Mouse (Mus musculus): ENCODE data around the gene Btrc. TPM values are rescaled to one million over a fixed set of nuclear protein-coding genes. Genes with fewer than 3 reads are reported as not detected.

Gene Btrc
- polyA plus RNA-seq (2015; fragmentation: Nextera tagmentation; extraction: Ambion mirVana) = 15.0 and 15.5 TPM in 2 replicates

- TF ChIP-seq EP300 (optimal IDR thresholded peaks at IDR 0.05) (no peak), CTCF (IDR thresholded peaks at IDR 0.05; ENCODE audit: low read depth) (no peak)
- Histone ChIP-seq H3K9me3 (ENCODE audit: control insufficient read depth, low read length) (no peaks in the 10 kb centered on the region), H3K4me3 (ENCODE audit: low read depth, low read length) (peak within 1 kb of the TSS; percentile 96), H3K36me3 (ENCODE audit: control insufficient read depth, insufficient read depth, low read length) (no peaks in the 10 kb centered on the region), H3K4me2 (replicated peaks; ENCODE audit: low read depth) (peak within 1 kb of the TSS; percentile 84), H3K4me1 (replicated peaks; ENCODE audit: control insufficient read depth, insufficient read depth) (peaks cover 3% of the 10 kb centered on the region; the same call in 1 of the 2 replicates), H3K27ac (replicated peaks) (peak within 1 kb of the TSS; percentile 83), H3K9ac (ENCODE audit: low read length) (peak within 1 kb of the TSS; percentile 82), H3K27me3 (ENCODE audit: control insufficient read depth, insufficient read depth, low read length) (no peaks in the 10 kb centered on the region)
- under 1% methylated on average over 42 of the region's 42 CpGs for WGBS
- ATAC-seq (ENCODE audit: low FRiP score, low TSS enrichment) = peak; percentile 100
- peak; percentile 100 for DNase-seq (ENCODE audit: low spot score)
Observed at GRCm38 (mm10) chr19:45363384-45363926, at the start of gene Btrc. Gene Btrc, plus strand, starts transcription at chr19:45363734.

GRCm38 (mm10) chr19:45317473-45317882 lies 46.1 kb upstream of the Btrc start:
- H3K9me3 ChIP-seq (ENCODE audit: control insufficient read depth, low read length) = no peaks in the 10 kb centered on the region
- TF ChIP-seq EP300 (optimal IDR thresholded peaks at IDR 0.05) (no peak), CTCF (IDR thresholded peaks at IDR 0.05; ENCODE audit: low read depth) (no peak)
- no peaks in the 10 kb centered on the region for H3K36me3 ChIP-seq (ENCODE audit: control insufficient read depth, insufficient read depth, low read length)
- H3K4me2 ChIP-seq (replicated peaks; ENCODE audit: low read depth) = 0 out of 2 replicates have a peak overlapping the region, but pooled peaks have one; percentile 11
- H3K4me1 ChIP-seq (replicated peaks; ENCODE audit: control insufficient read depth, insufficient read depth) = no peaks in the 10 kb centered on the region
- no peaks in the 10 kb centered on the region for H3K27me3 ChIP-seq (ENCODE audit: control insufficient read depth, insufficient read depth, low read length)
- peak overlapping the region; percentile 58; the same call in 1 of the 2 replicates for H3K27ac ChIP-seq (replicated peaks)
- H3K4me3 ChIP-seq (ENCODE audit: low read depth, low read length) = no peak overlapping the region
- peak; percentile 63 for ATAC-seq (ENCODE audit: low FRiP score, low TSS enrichment)
- DNase-seq (ENCODE audit: low spot score) = peak; percentile 55
- H3K9ac ChIP-seq (ENCODE audit: low read length) = no peak overlapping the region
- 13% methylated on average over 13 of the region's 13 CpGs for WGBS

GRCm38 (mm10) chr19:45321062-45321461 lies 42.5 kb upstream of the Btrc start:
- H3K9ac ChIP-seq (ENCODE audit: low read length) = no peak overlapping the region
- H3K4me2 ChIP-seq (replicated peaks; ENCODE audit: low read depth) = no peak overlapping the region
- ATAC-seq (ENCODE audit: low FRiP score, low TSS enrichment) (no peak), DNase-seq (ENCODE audit: low spot score) (no peak)
- H3K4me3 ChIP-seq (ENCODE audit: low read depth, low read length) = no peak overlapping the region
- no peak overlapping the region for H3K27ac ChIP-seq (replicated peaks)
- H3K27me3 ChIP-seq (ENCODE audit: control insufficient read depth, insufficient read depth, low read length) = no peaks in the 10 kb centered on the region
- no peaks in the 10 kb centered on the region for H3K9me3 ChIP-seq (ENCODE audit: control insufficient read depth, low read length)
- H3K4me1 ChIP-seq (replicated peaks; ENCODE audit: control insufficient read depth, insufficient read depth) = no peaks in the 10 kb centered on the region
- no peak for TF ChIP-seq CTCF (IDR thresholded peaks at IDR 0.05; ENCODE audit: low read depth)
- no peak for TF ChIP-seq EP300 (optimal IDR thresholded peaks at IDR 0.05)
- 61% methylated on average over 5 of the region's 5 CpGs for WGBS
- H3K36me3 ChIP-seq (ENCODE audit: control insufficient read depth, insufficient read depth, low read length) = no peaks in the 10 kb centered on the region

DNA sequence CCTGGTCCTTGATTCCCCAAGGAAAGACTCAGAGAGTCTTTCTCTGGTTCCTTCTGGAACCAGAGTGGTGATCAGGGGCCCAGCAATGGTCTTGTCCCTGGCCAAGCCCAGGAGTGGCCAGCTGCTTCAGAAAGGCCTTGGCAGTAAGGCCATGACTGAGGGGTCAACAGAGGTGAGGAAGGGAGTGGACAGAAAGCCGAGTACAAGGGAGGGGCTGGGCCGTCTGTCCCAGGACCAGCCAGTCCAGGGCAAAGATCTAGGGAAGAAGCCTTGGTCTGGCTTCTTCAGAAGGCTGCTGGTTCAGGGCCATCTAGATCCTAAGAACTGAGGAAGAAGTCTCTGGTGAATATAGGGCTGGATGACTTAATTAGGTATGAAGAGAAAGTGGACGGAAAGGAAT lies 34.5 kb upstream of the Btrc start:
- Histone ChIP-seq H3K36me3 (ENCODE audit: control insufficient read depth, insufficient read depth, low read length) (no peaks in the 10 kb centered on the region), H3K27me3 (ENCODE audit: control insufficient read depth, insufficient read depth, low read length) (no peaks in the 10 kb centered on the region), H3K27ac (replicated peaks) (no peak overlapping the region), H3K9me3 (ENCODE audit: control insufficient read depth, low read length) (no peaks in the 10 kb centered on the region), H3K9ac (ENCODE audit: low read length) (no peak overlapping the region), H3K4me3 (ENCODE audit: low read depth, low read length) (no peak overlapping the region), H3K4me2 (replicated peaks; ENCODE audit: low read depth) (no peak overlapping the region), H3K4me1 (replicated peaks; ENCODE audit: control insufficient read depth, insufficient read depth) (no peaks in the 10 kb centered on the region; the same call in 1 of the 2 replicates)
- DNase-seq (ENCODE audit: low spot score) (no peak), ATAC-seq (ENCODE audit: low FRiP score, low TSS enrichment) (no peak)
- 78% methylated on average over 3 of the region's 3 CpGs for WGBS
- TF ChIP-seq CTCF (IDR thresholded peaks at IDR 0.05; ENCODE audit: low read depth) = no peak
- TF ChIP-seq EP300 (optimal IDR thresholded peaks at IDR 0.05) = no peak

DNA sequence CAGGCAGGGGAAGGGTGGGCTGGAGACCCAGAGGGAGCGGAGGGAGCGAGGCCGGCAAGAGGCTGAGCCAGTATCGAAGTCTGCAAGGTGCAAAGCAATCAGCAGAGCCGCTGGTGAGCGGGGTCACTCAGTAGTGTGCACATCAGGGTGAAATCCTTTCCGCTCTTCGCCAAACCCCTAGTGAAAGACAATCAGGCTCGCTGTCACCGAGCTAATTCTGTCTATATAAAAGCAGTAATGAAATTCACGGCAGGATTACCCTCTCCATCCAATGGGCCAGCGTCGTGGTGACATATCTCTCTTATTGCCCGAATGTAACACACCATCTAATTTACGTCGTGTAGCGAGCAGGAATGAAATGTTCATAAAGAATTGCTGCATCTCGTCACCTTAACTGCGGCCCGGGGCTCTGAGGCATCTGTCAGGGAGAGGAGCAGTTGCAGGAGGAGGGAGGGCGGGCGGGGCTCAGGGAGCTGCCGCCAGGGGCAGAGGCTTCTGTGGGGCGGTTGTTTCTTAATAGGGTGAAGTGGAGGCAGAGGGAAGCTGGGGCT lies 33.7 kb upstream of the Btrc start:
- Histone ChIP-seq H3K9me3 (ENCODE audit: control insufficient read depth, low read length) (no peaks in the 10 kb centered on the region), H3K4me3 (ENCODE audit: low read depth, low read length) (no peak overlapping the region), H3K27ac (replicated peaks) (no peak overlapping the region), H3K27me3 (ENCODE audit: control insufficient read depth, insufficient read depth, low read length) (no peaks in the 10 kb centered on the region), H3K9ac (ENCODE audit: low read length) (no peak overlapping the region), H3K4me2 (replicated peaks; ENCODE audit: low read depth) (0 out of 2 replicates have a peak overlapping the region, but pooled peaks have one; percentile 6), H3K36me3 (ENCODE audit: control insufficient read depth, insufficient read depth, low read length) (no peaks in the 10 kb centered on the region), H3K4me1 (replicated peaks; ENCODE audit: control insufficient read depth, insufficient read depth) (no peaks in the 10 kb centered on the region; the same call in 1 of the 2 replicates)
- no peak for DNase-seq (ENCODE audit: low spot score)
- no peak for ATAC-seq (ENCODE audit: low FRiP score, low TSS enrichment)
- 21% methylated on average over 24 of the region's 24 CpGs for WGBS
- TF ChIP-seq EP300 (optimal IDR thresholded peaks at IDR 0.05) (no peak), CTCF (IDR thresholded peaks at IDR 0.05; ENCODE audit: low read depth) (no peak)

DNA sequence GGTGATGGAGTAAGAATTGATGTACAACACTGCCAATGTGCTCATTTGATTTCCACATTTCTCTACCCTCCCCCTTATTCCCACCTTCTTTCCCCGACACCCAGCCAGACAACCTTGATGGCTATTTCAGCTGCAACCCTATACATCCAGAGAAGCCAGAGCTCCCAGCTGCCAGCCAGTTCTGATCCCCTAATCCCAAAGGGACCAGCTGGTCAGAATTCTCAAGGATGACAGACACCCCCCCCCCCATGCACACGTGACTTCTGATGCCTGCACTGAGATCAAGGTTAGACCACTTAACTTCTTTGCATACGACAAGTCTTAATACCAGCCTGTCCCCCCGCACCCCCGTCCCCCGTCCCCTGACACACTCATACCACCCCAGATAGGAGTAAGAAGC lies 26.8 kb upstream of the Btrc start:
- H3K36me3 ChIP-seq (ENCODE audit: control insufficient read depth, insufficient read depth, low read length) = no peaks in the 10 kb centered on the region
- H3K4me1 ChIP-seq (replicated peaks; ENCODE audit: control insufficient read depth, insufficient read depth) = no peaks in the 10 kb centered on the region
- H3K27me3 ChIP-seq (ENCODE audit: control insufficient read depth, insufficient read depth, low read length) = no peaks in the 10 kb centered on the region
- no peak overlapping the region for H3K27ac ChIP-seq (replicated peaks)
- H3K9me3 ChIP-seq (ENCODE audit: control insufficient read depth, low read length) = no peaks in the 10 kb centered on the region
- ATAC-seq (ENCODE audit: low FRiP score, low TSS enrichment) = no peak
- no peak overlapping the region for H3K9ac ChIP-seq (ENCODE audit: low read length)
- no peak overlapping the region for H3K4me2 ChIP-seq (replicated peaks; ENCODE audit: low read depth)
- TF ChIP-seq CTCF (IDR thresholded peaks at IDR 0.05; ENCODE audit: low read depth) (no peak), EP300 (optimal IDR thresholded peaks at IDR 0.05) (no peak)
- WGBS = 71% methylated on average over 6 of the region's 6 CpGs
- H3K4me3 ChIP-seq (ENCODE audit: low read depth, low read length) = no peak overlapping the region
- no peak for DNase-seq (ENCODE audit: low spot score)
